Mouse (Mus musculus) testis, adult 2 months (tissue): ENCODE results near the gene 9930104L06Rik.

Experiments used
- CTCF ChIP-seq: fragments of 200-500 bp; IDR thresholded peaks from 2 replicates; pipeline ENCODE4 v1.5.1; 2012; ENCODE audit warnings: low read depth, mild to moderate bottlenecking, inconsistent platforms, low read length, moderate library complexity; ENCODE audit not compliant: control insufficient read depth, insufficient read depth, insufficient replicate concordance
- POLR2A ChIP-seq: fragments of 200-500 bp; IDR thresholded peaks from 2 replicates; pipeline ENCODE4 v1.6.1; 2012; ENCODE audit warnings: low read depth, mild to moderate bottlenecking, inconsistent platforms, low read length, moderate library complexity; ENCODE audit not compliant: control insufficient read depth

DNA sequence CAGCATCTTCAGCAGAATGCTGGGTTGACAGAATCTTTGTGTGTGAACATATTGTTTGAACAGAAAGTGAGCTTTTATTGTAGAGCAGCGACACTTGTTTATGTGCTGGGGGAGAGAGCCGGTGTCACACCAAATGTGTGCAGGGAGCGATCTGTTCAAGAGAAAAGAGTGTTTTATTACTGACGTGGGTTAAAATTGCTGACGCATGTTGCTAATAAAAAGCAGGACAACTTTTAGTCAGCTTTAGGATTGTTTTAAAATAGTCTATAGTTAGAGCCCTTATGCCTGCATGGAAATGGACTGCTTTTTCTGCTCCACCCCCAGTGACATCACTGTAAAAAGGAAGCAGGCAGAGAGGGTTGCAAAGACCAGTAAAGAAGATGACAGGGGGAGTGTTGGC is 46.0 kb upstream of the 9930104L06Rik start:
- no peak for TF ChIP-seq CTCF
- no peak for TF ChIP-seq POLR2A
